Mouse (Mus musculus) ovary, postnatal 36 days (tissue): ENCODE data around the gene Tpgs1.
A peak's percentile ranks its signal among the peaks of the same experiment; 100 is the strongest.

Experiments
- DNase-seq: peaks from one replicate; pipeline ENCODE4 v3.0.0; 2022; ENCODE audit warnings: low spot score, mixed read lengths

Gene Tpgs1

DNA sequence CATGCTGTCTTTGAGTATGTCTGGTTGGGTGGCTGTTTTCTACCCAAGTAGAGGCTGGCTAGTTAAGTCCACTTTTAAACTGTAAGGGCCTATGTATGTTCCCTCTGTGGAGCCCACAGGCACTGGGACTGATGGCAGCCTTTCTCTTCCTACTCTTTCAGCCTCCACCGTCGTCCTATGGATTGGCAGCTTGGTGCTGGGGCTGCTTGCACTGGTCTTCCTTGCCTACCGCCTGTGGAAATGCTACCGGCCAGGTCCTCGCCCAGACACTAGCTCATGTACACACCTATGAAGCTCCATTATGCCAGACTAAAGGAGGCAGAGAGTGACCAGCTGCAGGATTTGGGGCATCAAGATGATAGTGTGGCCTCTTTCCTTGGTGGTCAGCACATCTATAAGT lies 1.1 kb upstream of the Tpgs1 start:
- no peak for DNase-seq

DNA sequence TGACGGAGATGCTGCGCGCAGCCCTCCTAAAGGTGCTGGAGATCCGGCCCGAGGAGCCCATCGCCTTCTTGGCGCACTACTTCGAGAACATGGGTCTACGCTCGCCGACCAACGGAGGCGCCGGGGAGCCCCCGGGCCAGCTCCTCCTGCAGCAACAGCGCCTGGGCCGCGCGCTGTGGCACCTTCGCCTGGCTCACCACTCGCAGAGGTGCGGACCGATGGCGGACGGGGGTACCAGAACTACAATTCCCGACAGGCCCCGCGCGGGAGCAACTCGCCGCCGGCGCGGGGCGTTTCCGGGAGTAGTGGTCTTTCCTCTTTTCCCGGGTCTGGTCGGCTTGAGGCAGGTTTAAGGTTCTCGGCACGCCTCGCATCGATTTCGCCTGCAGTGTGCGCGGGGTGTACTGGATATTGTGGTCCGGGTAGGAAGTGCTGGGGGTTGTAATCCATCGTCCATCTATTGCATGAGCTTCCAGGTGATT lies 448 bp downstream of the Tpgs1 start:
- DNase-seq = peak; percentile 76

DNA sequence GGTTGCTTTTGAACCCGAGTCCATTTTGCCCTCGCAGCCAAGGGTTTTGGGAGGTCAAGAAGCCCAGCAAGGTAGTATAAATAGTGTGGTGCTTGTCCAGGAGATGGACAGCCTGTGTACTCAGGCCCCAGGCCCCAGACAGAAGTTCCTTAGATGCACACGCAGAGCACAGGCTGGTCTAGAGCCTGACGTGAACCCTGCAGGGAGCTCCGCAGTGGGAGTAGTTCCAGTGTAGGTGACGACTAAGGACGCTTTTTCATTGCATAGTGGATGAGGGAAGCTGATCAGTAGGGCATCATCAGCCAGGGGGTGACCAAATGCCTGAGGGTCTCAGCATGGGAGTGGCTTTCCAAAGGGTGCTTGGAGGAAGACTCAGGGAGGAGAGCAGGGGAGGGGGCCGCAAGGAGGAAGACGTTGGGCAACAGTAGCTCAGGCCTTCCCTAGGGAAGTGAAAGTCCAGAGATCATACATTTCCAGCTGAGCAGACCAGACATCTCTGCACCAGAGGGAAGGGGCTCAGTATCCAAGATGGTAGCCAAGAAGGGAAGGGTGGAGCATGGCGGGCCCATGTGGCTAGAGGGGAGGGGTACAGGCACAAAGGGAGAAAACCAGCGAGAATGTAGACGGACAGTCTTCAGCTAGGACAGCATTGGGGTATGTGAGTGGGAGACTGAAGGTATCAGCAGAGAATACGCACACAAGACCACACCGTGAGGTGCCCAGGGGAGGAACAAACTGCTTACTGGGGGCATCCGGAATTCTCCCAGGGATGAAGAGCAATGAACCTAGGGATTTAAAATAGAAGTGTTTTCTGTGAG lies 1.1 kb downstream of the Tpgs1 start:
- peak; percentile 3 for DNase-seq

DNA sequence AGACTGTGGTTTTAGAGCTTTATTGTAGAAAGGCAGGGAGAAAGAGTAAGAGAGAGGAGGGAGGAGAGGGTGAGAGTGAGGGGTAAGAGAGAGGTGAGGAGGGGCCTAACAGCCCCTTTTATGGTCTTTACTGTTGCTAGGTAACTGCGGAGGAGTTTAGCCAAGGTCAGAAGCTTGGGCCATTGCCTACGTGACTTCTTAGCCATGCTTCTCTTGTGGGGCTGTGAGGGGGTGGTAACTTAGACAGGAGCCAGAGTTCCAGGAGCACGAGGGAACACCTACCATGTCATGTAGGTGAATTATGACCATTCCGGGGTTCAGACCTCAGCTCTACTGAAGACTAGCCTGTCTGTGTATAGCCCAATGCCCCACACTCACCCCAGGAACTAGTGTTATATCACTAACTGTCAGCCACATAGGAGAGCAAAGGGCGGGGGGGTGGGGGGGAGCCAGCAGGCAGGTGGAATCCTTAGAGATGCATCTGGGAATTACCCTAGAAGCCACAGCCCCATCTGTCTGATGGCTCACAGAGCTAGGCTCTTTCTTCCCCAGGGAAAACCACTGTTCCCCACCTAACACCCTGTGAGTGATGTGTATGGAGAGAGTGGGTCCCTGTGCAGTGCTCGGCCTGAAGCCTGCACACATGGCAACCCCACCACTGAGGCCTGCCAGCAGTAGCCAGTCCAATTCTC lies 2.4 kb downstream of the Tpgs1 start:
- peak; percentile 4 for DNase-seq

DNA sequence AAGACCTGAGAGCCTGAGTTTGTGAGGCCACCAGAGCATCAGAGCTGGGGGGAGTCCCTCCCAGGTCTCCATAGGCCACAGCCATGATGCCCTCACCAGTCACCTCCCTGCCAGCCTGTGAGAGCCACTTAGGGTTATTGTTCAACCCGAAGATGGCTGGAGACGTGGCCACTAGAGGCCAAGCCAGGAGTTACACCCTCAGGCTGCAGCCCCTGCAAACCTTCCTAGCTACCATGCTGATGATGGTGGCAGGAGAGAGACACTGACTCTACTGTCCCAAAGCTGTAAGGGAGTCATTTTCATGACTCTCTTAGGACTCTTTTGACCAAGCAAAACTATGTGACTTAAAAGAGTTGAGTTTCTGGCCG lies 2.9 kb downstream of the Tpgs1 start:
- DNase-seq = peak; percentile 3

DNA sequence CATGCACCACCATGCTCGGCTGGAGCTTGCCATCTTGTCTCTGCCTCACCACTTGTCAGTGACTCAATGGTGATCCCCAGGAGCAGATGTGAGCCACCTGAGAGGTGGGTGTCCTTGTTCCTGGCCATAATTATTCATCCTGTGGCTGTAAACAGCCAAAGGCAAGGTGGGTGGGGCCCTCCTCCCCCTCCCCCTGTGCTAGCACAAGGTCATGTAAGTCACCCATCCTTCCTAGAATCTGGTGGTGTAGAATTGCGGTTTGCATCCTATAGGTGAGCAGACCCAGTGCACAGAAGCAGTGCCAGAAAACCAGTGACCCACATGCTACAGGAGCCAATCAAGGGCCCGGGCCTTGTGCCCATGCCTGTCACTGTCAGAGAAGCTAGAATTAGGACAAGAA lies 3.9 kb downstream of the Tpgs1 start:
- no peak for DNase-seq

DNA sequence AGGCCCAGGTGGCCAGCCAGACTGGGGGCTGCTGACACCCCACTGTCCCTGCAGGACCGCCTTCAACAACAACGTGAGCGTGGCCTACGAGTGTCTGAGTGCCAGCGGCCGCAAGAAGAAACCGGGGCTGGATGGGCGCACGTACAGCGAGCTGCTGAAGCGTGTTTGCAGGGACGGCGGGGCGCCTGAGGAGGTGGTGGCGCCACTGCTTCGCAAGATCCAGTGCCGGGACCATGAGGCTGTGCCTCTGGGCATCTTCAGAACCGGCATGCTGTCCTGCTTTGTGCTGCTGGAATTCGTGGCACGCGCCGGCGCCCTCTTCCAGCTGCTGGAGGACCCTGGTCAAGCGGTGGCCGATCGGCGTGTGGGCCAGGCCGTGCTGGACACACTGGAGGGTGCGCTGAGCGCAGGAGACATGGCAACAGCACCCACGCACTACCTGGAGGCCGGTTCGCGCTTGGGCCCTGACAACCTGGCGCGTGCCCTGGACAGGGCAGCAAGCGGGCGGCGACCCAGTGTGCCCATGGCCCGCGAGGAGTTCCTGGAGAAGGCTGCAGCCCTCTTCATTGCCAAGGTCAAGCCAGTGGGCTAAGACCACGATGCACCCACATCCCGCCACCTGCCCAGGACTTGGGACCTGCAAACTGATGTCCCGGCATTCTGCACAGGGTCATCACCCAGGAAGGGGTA lies 6.3 kb downstream of the Tpgs1 start:
- DNase-seq = peak; percentile 7

DNA sequence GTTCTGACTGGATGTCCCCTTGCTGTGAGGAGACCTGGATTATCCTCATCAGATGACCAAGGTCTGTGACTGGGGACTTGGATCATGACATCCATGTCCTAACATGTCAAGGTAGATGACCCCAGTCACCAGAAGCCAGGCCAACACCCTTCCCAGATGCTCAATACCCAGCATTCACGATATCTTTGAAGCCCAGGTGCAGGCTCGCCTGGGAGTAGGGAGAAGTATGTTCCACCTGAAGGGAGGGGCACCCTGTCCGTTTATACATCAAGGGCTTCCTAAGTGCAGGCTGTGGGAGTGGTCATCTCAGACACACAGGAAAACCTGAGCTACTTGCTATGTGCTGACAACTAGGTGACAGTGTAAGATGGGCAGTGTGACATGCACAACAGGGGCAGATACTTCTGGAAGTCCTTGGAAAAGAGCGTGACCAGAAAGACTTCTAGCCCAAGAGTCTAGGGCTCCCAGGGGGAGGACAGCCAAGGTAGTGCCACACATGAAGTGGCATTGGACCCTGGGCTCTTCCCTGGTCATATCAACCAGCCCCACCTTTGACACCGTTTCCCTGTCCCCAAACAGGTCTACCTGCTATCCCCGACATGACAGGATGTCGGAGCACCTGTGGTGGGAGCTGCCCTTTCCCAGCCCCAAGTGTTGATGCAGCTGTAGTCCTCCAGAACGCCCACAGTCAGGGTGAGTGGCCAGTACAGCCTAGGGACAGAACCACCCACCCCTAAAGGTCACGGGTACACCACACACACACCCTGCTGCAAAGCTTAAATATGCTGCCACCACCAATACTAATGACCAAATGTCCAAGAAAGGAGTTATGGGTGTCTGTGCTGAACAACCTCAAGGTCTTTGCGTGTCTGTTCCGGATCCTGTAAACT lies 11.7 kb downstream of the Tpgs1 start:
- peak; percentile 22 for DNase-seq

DNA sequence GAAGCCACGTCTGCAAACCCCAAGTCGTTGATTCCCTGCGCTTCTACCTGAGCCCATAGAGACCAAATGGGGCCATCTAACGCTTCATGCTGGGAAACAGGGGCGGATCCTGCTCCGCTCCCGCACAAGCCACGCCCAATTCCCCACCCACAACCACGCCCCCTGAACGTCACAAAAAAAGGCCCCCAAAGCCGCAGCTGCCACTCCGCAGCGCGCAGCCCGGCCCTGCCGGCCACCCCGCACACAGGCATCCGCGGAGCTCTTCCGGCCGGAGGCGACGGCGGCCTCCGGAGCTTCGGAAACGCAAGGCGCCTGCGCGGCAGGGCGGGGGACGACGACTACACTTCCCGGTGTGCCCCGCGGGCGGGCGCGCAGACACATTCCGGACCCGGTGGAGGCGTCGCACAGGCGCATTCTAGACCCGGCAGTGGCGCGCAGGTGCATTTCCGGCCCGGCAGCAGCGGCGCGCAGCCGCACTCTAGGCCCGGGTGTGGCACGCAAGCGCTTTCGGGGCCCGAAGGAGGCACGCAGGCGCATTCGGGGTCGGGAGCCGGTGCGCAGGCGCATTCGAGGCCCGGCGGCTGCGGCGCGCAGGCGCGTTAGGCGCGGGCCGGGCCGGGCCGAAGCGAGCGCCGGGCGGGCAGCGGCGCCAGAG lies 12.5 kb downstream of the Tpgs1 start, which contains the start of gene Cdc34:
TSS of gene Cdc34 (plus strand) at position 605 of the 655 bp plus-strand sequence.
- peak; percentile 100 for DNase-seq

DNA sequence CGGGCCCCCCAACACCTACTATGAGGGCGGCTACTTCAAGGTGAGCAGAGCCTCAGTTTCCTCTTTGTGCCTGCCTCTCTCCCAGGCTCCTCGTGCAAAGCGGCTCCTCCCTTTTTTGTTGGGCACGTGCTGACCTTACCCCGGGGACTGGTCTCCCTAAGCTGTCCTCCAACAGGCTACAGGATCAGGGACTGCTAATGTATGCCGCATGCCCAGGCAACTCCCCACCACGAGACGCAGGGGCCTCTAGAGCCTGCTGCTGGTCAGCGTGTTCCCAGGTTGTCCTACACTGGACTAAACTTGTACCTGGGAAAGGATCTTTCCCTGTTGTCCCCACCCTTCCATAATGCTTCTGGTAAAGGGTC lies 13.4 kb downstream of the Tpgs1 start:
- peak; percentile 29 for DNase-seq

DNA sequence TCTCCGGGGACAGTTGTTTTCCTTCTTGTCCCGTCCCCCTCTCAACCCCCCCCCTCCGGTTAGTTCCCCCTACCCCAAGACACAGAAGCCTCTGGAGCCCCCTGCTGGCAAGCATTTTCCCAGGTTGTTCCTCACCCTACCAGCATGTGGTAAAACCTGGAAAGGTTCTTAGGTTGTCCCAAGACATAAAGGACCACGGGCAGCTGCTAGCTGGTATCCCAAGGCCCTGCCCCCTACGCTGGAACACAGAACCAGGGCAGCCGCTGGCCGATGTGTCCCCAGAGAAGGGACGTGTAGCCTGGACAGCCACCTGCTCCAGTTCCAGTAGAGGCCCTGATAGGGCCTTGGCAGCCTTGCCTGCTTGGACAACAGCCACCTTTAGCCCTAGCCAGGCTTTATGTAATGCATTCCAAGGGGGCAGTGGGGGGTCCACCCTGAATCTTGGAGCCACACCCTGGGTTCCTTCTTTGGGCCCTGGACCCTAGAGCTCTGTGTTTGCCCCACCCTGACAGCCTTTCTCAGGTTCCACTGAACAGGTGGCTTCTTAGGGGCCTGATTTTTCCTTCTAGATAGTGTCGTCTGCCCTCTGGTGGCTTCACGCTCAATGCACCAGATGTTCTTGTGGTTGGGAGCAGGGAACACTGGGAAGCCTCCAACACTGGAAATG lies 13.9 kb downstream of the Tpgs1 start:
- DNase-seq = peak; percentile 56

DNA sequence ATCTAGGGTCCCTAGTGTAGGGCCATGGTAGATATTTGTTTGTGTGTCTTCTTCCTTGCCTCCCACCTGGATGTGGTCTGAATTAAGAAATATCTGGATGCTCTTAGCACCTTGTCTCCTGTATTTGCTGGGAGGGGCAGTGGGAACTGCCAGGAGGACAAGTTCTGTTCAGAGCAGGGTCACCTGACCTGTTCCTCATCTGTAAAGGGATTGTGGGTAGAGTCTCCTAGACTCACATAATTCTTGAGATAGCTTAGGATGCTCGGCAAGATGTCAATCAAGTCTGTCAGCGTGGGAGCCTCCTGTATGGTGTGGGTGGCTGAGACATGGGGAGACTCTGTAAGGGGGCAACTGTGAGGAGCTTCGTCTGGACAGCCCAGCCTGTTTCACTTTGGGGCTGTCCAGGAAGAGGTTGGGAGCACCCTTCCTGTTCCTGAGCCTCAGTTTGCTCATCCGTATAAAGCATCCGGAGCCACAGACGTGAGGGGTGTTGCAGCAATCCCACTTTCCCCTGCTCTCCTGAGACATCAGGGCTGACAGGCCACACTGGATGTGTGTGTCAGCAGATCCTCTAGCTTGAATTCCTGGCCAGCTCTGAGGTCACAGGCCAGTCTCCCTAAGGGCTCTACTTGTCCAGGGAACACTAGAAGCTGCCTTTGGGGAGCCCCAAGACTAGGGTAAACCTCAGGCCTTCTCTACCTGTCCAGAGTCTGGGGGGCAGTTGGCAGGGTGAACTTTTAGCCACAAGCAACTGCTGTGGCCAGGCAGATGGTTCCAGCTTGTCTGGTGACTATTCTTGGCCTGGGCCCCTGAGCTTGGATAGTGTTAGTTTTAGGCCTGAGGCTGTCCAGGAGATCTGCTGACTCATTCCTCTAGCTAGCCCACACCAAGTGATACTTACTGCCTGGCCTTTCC lies 14.8 kb downstream of the Tpgs1 start:
- DNase-seq = peak; percentile 5

DNA sequence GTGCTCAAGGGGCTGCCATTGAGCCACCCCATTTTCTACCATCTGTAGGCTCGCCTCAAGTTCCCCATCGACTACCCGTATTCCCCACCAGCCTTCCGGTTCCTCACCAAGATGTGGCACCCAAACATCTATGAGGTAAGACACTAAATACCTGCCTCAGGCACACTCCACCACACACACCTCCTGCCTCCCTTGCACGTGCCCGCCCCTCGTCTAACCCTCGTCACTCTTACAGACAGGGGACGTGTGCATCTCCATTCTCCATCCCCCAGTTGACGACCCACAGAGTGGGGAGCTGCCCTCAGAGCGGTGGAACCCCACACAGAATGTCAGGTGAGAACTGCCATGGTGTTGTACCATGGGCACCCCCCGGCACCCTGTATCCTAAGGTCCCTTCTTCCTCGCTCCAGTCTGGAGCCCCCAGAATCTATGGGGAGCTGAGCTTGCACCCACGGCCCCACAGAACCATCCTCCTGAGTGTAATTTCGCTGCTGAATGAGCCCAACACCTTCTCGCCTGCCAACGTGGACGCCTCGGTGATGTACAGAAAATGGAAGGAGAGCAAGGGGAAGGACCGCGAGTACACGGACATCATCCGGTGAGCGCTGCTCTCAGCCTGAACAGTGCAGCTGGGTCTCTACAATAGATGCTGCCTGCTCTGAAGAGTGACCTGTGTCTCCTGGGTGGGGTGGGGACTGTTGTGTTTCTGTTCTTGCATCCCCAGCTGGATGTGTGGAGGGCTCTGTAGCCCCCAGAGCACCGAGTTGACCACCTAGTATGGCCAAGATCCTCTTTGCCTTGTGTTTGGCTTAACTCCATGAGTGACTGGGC lies 15.8 kb downstream of the Tpgs1 start:
- peak; percentile 5 for DNase-seq

DNA sequence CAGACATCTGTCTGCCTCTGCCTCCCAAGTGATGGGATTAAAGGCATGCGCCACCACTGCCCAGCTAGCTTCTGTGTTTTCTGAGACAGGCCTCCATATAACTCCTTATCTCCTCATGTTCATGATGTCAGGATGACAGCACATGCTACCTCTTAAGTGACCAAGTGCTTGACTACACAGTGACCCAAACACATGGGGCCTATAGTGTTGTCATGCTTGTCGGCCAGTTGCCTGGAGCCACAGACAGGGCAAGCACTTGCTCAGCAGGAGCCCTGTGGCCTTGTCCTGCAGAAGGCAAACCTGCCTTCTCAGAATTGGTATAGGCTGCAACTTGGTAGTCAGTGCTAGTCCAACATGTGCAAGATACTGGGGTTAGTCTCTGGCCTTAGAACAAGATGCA lies 17.1 kb downstream of the Tpgs1 start:
- DNase-seq = peak; percentile 3

DNA sequence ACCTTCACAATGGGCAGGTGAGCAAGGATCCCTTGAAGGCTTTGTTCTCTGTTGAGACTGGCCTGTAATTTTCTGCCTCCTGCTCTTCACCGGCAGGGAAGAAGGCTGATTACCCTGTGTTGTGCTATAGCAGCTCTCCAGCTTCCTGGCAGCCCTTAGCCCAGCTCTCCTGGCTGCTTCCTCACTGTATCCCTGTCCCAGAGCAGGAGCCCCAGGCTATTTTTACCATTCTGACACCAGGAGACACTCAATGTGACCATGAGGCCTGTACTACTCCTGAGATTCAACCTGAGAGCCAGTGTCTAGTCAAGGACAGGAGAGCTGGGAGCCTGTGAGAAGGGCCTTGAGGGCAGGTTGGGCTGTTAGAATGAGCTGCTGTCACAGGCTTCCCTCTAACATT lies 17.5 kb downstream of the Tpgs1 start:
- DNase-seq = no peak

DNA sequence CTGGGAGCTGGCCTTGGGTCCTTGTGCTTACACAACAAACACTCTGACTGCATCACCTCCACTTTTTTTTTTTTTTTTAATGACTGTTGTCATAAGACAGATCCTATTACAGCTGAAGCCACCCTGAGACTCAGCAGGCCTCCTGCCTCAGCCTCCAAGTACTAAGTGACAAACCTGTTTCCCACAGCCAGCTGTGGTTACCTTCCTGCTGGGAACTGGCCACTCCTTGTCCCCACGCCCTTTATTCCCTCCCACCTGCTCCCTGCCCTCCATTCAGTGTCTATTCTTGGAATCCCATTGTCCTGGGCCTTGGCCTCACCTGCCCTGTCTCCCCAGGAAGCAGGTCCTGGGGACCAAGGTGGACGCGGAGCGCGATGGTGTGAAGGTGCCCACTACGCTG lies 18.3 kb downstream of the Tpgs1 start:
- DNase-seq = peak; percentile 2

DNA sequence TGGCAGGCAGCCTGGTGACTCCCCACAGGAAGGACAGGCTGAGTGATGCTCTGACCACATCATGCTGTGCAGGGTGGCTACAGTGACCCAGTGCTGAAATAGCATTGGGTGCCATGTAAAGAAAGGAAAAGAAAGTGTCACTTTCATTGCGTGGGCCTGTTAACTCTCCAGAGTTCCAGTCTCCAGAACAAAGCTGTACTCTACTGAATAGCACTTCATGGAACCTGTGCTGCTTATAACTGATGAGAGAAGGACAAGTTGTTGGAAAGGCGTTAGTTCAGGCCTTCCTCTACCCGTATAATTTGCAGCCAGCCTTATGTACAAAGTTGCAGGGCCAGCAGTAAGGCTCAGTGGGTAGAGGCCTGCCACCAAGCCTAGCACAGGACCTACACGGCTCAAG lies 19.6 kb downstream of the Tpgs1 start, which contains the start of gene Gzmm:
TSS of gene Gzmm (plus strand) at position 301 of the 400 bp plus-strand sequence.
- DNase-seq = no peak

DNA sequence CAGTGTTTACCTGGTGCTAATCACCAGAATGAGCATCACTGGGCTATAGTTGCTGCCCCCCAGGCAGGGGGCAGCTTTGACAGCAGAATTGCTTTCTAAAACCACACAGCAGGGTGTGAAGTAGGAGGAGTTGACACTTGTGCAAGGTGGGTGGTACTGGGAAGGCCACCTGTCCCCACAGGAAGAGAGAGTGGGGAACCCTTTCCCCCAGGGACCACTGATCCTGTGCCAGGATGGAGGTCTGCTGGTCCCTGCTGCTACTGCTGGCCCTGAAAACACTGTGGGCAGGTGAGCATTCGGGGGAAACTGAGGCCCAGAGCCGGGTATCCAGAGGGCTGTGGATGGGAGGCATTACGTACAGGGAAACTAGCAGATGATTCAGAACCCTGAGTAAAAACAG lies 20.0 kb downstream of the Tpgs1 start:
- no peak for DNase-seq
